Mouse (Mus musculus) heart, embryonic 14.5 days (tissue): ENCODE measurements around the gene Tecta. TPM values are rescaled to one million over a fixed set of nuclear protein-coding genes. Genes with fewer than 3 reads are reported as not detected.

Source experiments
- ATAC-seq: fragments of 200-750 bp; cut with Nextera tagmentation; 2 replicates; pipeline ENCODE4 v1.8.0; 2017; ENCODE audit warnings: low read depth, moderate TSS enrichment; ENCODE audit not compliant: insufficient number of reproducible peaks, insufficient read depth, low FRiP score
- H3K27ac ChIP-seq, 2 experiments: fragments of 200-500 bp in 1 of 2; fragments of 300-500 bp in 1 of 2; sonication (generic) in 1 of 2; replicated peaks in 1 of 2; 2 replicates each; pipeline ENCODE4 v1.5.1; 2012 to 2014; ENCODE audit warnings: low read depth in 2 of 2, low read length in 2 of 2, control low read depth in 1 of 2, mild to moderate bottlenecking in 1 of 2, mixed read lengths in 1 of 2; ENCODE audit not compliant: control insufficient read depth in 1 of 2, insufficient read depth in 1 of 2
- H3K27me3 ChIP-seq: fragments of 300-500 bp; sonication (generic); 2 replicates; pipeline ENCODE4 v1.6.1; 2014; ENCODE audit warnings: mild to moderate bottlenecking, low read length, control low read depth; ENCODE audit not compliant: control insufficient read depth, insufficient read depth
- H3K36me3 ChIP-seq: fragments of 300-500 bp; sonication (generic); 2 replicates; pipeline ENCODE4 v1.6.1; 2014; ENCODE audit warnings: mild to moderate bottlenecking, control low read depth, low read length, mixed read lengths; ENCODE audit not compliant: control insufficient read depth, insufficient read depth
- H3K4me1 ChIP-seq, 2 experiments: fragments of 200-500 bp in 1 of 2; fragments of 300-500 bp in 1 of 2; sonication (generic) in 1 of 2; 2 replicates each; pipeline ENCODE4 v1.6.1; 2012 to 2014; ENCODE audit warnings: low read length in 2 of 2, control low read depth in 1 of 2, mixed read lengths in 1 of 2; ENCODE audit not compliant: control insufficient read depth in 2 of 2, insufficient read depth in 2 of 2
- H3K4me2 ChIP-seq: fragments of 300-500 bp; sonication (generic); 2 replicates; pipeline ENCODE4 v1.6.1; 2014; ENCODE audit warnings: mild to moderate bottlenecking, low read length
- H3K4me3 ChIP-seq, 2 experiments: fragments of 200-500 bp in 1 of 2; fragments of 300-500 bp in 1 of 2; sonication (generic) in 1 of 2; 2 replicates each; pipeline ENCODE4 v1.5.1; 2012 to 2014; ENCODE audit warnings: low read length in 2 of 2, mild to moderate bottlenecking in 2 of 2, control low read depth in 1 of 2, low read depth in 1 of 2, moderate library complexity in 1 of 2; ENCODE audit not compliant: control insufficient read depth in 1 of 2, insufficient read depth in 1 of 2
- H3K9ac ChIP-seq: fragments of 300-500 bp; sonication (generic); 2 replicates; pipeline ENCODE4 v1.6.1; 2014; ENCODE audit warnings: mild to moderate bottlenecking, low read length
- H3K9me3 ChIP-seq: fragments of 300-500 bp; sonication (generic); 2 replicates; pipeline ENCODE4 v1.6.1; 2016; ENCODE audit warnings: low read length, control low read depth; ENCODE audit not compliant: control insufficient read depth
- WGBS: fragments of 180-500 bp; shearing (Covaris S2); extraction: QIAGEN DNeasy Blood & Tissue Kit; methylation state at CpG from one replicate; pipeline ENCODE4 v1.1.7; 2014; 5-methylcytosine and 5-hydroxymethylcytosine counted together
- polyA plus RNA-seq: library from polyadenylated mRNA; unstranded; fragments of >200 nt; fragmentation: Nextera tagmentation; extraction: Ambion mirVana; gene quantifications from 2 replicates; pipeline ENCODE4 v1.2.1, GENCODE M21; 2014

The Tecta gene
- polyA plus RNA-seq, 1 experiment from 2014 or later: not detected

- Histone ChIP-seq H3K9ac (no peak overlapping the region), H3K36me3 (no peaks in the 10 kb centered on the region), H3K27me3 (peaks cover 20% of the 10 kb centered on the region), H3K4me2 (no peak overlapping the region), H3K9me3 (no peaks in the 10 kb centered on the region), H3K4me1 (no peaks in the 10 kb centered on the region), H3K4me3 (no peak overlapping the region), H3K27ac (no peak overlapping the region)
- 58% methylated on average over 2 of the region's 2 CpGs for WGBS
- no peak for ATAC-seq
Measured at GRCm38 (mm10) chr9:42321442-42321841, 78.3 kb downstream of the Tecta start.

GRCm38 (mm10) chr9:42320616-42321015 lies 79.1 kb downstream of the Tecta start:
- Histone ChIP-seq H3K9me3 (no peaks in the 10 kb centered on the region), H3K4me1 (no peaks in the 10 kb centered on the region), H3K27me3 (peaks cover 14% of the 10 kb centered on the region), H3K27ac (no peak overlapping the region), H3K4me2 (no peak overlapping the region), H3K4me3 (no peak overlapping the region), H3K9ac (no peak overlapping the region), H3K36me3 (no peaks in the 10 kb centered on the region)
- 90% methylated on average over 7 of the region's 7 CpGs for WGBS
- no peak for ATAC-seq

GRCm38 (mm10) chr9:42318455-42318987 lies 81.2 kb downstream of the Tecta start:
- no peaks in the 10 kb centered on the region for H3K27me3 ChIP-seq
- H3K36me3 ChIP-seq: no peaks in the 10 kb centered on the region
- no peaks in the 10 kb centered on the region for H3K4me1 ChIP-seq
- no peak overlapping the region for H3K27ac ChIP-seq
- no peak overlapping the region for H3K9ac ChIP-seq
- WGBS: 77% methylated on average over 9 of the region's 9 CpGs
- no peak overlapping the region for H3K4me3 ChIP-seq
- ATAC-seq: no peak
- H3K9me3 ChIP-seq: no peaks in the 10 kb centered on the region
- no peak overlapping the region for H3K4me2 ChIP-seq

GRCm38 (mm10) chr9:42317337-42317736 lies 82.4 kb downstream of the Tecta start:
- WGBS: 47% methylated on average over 3 of the region's 3 CpGs
- Histone ChIP-seq H3K4me2 (no peak overlapping the region), H3K27ac (no peak overlapping the region), H3K27me3 (no peaks in the 10 kb centered on the region), H3K4me3 (no peak overlapping the region), H3K9me3 (no peaks in the 10 kb centered on the region), H3K36me3 (no peaks in the 10 kb centered on the region), H3K9ac (no peak overlapping the region), H3K4me1 (no peaks in the 10 kb centered on the region)
- ATAC-seq: no peak

- 50% methylated on average over 3 of the region's 3 CpGs for WGBS
- H3K27me3 ChIP-seq: no peaks in the 10 kb centered on the region
- H3K4me2 ChIP-seq: no peak overlapping the region
- H3K36me3 ChIP-seq: no peaks in the 10 kb centered on the region
- no peak overlapping the region for H3K9ac ChIP-seq
- H3K27ac ChIP-seq: no peak overlapping the region
- no peak for ATAC-seq
- no peaks in the 10 kb centered on the region for H3K4me1 ChIP-seq
- H3K9me3 ChIP-seq: no peaks in the 10 kb centered on the region
- no peak overlapping the region for H3K4me3 ChIP-seq
Measured at GRCm38 (mm10) chr9:42315816-42316215, 83.9 kb downstream of the Tecta start.

- Histone ChIP-seq H3K27me3 (no peaks in the 10 kb centered on the region), H3K36me3 (no peaks in the 10 kb centered on the region), H3K9me3 (no peaks in the 10 kb centered on the region), H3K4me2 (no peak overlapping the region), H3K27ac (no peak overlapping the region), H3K4me1 (no peaks in the 10 kb centered on the region), H3K4me3 (no peak overlapping the region), H3K9ac (no peak overlapping the region)
- WGBS: 46% methylated on average over 4 of the region's 4 CpGs
- no peak for ATAC-seq
Measured at GRCm38 (mm10) chr9:42314959-42315358, 84.8 kb downstream of the Tecta start.

GRCm38 (mm10) chr9:42314388-42314787 lies 85.3 kb downstream of the Tecta start:
- no peak for ATAC-seq
- no peaks in the 10 kb centered on the region for H3K27me3 ChIP-seq
- WGBS: 64% methylated on average over 6 of the region's 6 CpGs
- no peaks in the 10 kb centered on the region for H3K4me1 ChIP-seq
- no peak overlapping the region for H3K4me2 ChIP-seq
- H3K4me3 ChIP-seq: no peak overlapping the region
- H3K27ac ChIP-seq: no peak overlapping the region
- H3K9ac ChIP-seq: no peak overlapping the region
- no peaks in the 10 kb centered on the region for H3K9me3 ChIP-seq
- H3K36me3 ChIP-seq: no peaks in the 10 kb centered on the region

GRCm38 (mm10) chr9:42313872-42314271 lies 85.9 kb downstream of the Tecta start:
- 13% methylated on average over 3 of the region's 3 CpGs for WGBS

More at GRCm38 (mm10) chr9:42313872-42314271, 85.9 kb downstream of the Tecta start:
- no peaks in the 10 kb centered on the region for H3K36me3 ChIP-seq
- no peaks in the 10 kb centered on the region for H3K9me3 ChIP-seq
- H3K27me3 ChIP-seq: no peaks in the 10 kb centered on the region
- H3K9ac ChIP-seq: no peak overlapping the region
- no peaks in the 10 kb centered on the region for H3K4me1 ChIP-seq
- H3K27ac ChIP-seq: no peak overlapping the region
- no peak for ATAC-seq
- H3K4me2 ChIP-seq: no peak overlapping the region
- H3K4me3 ChIP-seq: no peak overlapping the region
